Mouse (Mus musculus): ENCODE results near the gene Efcab5.

- TF ChIP-seq CTCF (IDR thresholded peaks at IDR 0.05; ENCODE audit: low read depth, low read length) (no peak), POLR2A (IDR thresholded peaks at IDR 0.05; ENCODE audit: borderline replicate concordance, low read depth, low read length) (no peak)
These were observed 93.6 kb downstream of the Efcab5 start for GRCm38 (mm10) chr11:77095206-77095605.
